Mouse (Mus musculus) cortical plate, adult 2 months (tissue): Measurements from ENCODE around the gene Lgals3bp. TPM values are rescaled to one million over a fixed set of nuclear protein-coding genes. Genes with fewer than 3 reads are reported as not detected.

ENCODE experiments used
- H3K27ac ChIP-seq: fragments of 200-500 bp; 2 replicates; pipeline ENCODE4 v1.5.1; 2012; ENCODE audit warnings: low read length, control low read depth, inconsistent platforms; ENCODE audit not compliant: insufficient read depth
- H3K4me1 ChIP-seq: fragments of 200-500 bp; 2 replicates; pipeline ENCODE4 v1.6.1; 2011; ENCODE audit warnings: low read length; ENCODE audit not compliant: control insufficient read depth, insufficient read depth
- H3K4me3 ChIP-seq: fragments of 200-500 bp; 2 replicates; pipeline ENCODE4 v1.5.1; 2011; ENCODE audit warnings: mild to moderate bottlenecking, low read length, control low read depth; ENCODE audit not compliant: insufficient read depth
- CTCF ChIP-seq: fragments of 200-500 bp; IDR thresholded peaks from 2 replicates; pipeline ENCODE4 v1.5.1; 2011; ENCODE audit warnings: mild to moderate bottlenecking, control low read depth, low read length; ENCODE audit not compliant: insufficient read depth; ENCODE audit errors: extremely low read depth
- POLR2A ChIP-seq: fragments of 200-500 bp; IDR thresholded peaks from 2 replicates; pipeline ENCODE4 v1.6.1; 2011; ENCODE audit warnings: mild to moderate bottlenecking, low read length, control low read depth; ENCODE audit not compliant: insufficient read depth; ENCODE audit errors: extremely low read depth
- polyA plus RNA-seq: library from polyadenylated mRNA; depleted of rRNA; stranded (reverse); fragments of >200 nt; gene quantifications from 2 replicates; pipeline ENCODE4 v1.2.3, GENCODE M21; 2012; rRNA removed

The Lgals3bp gene
- polyA plus RNA-seq, 1 experiment, result 37.5 TPM

- peak; percentile 77 for TF ChIP-seq POLR2A
- peak; percentile 19; the same call in 1 of the 2 replicates for TF ChIP-seq CTCF
- H3K4me3 ChIP-seq, result peak overlapping the region; percentile 60
- no peaks in the 10 kb centered on the region for H3K4me1 ChIP-seq
- H3K27ac ChIP-seq, result peak overlapping the region; percentile 85
These were observed 46.7 kb downstream of the Lgals3bp start for GRCm38 (mm10) chr11:118355205-118355604.

- TF ChIP-seq CTCF (no peak), POLR2A (no peak)
- H3K4me1 ChIP-seq, result no peaks in the 10 kb centered on the region
- peak overlapping the region; percentile 60 for H3K4me3 ChIP-seq
- H3K27ac ChIP-seq, result peak overlapping the region; percentile 85
These were observed 47.2 kb downstream of the Lgals3bp start for GRCm38 (mm10) chr11:118354636-118355191.

- TF ChIP-seq POLR2A (no peak), CTCF (no peak)
- Histone ChIP-seq H3K27ac (no peak overlapping the region), H3K4me1 (peaks cover 11% of the 10 kb centered on the region), H3K4me3 (no peak overlapping the region)
These were observed 52.4 kb downstream of the Lgals3bp start for GRCm38 (mm10) chr11:118349494-118349893.

- no peak overlapping the region for H3K27ac ChIP-seq
- H3K4me3 ChIP-seq, result no peak overlapping the region
- H3K4me1 ChIP-seq, result peaks cover 12% of the 10 kb centered on the region
- TF ChIP-seq POLR2A, result no peak
- TF ChIP-seq CTCF, result no peak
These were observed 53.0 kb downstream of the Lgals3bp start for GRCm38 (mm10) chr11:118348877-118349276.

- no peak overlapping the region for H3K27ac ChIP-seq
- TF ChIP-seq CTCF (no peak), POLR2A (no peak)
- no peak overlapping the region for H3K4me3 ChIP-seq
- peaks cover 12% of the 10 kb centered on the region for H3K4me1 ChIP-seq
These were observed 53.5 kb downstream of the Lgals3bp start for GRCm38 (mm10) chr11:118348419-118348818.

- Histone ChIP-seq H3K4me3 (no peak overlapping the region), H3K4me1 (peaks cover 12% of the 10 kb centered on the region), H3K27ac (no peak overlapping the region)
- TF ChIP-seq POLR2A (no peak), CTCF (no peak)
These were observed 54.0 kb downstream of the Lgals3bp start for GRCm38 (mm10) chr11:118347911-118348310.

- no peak overlapping the region for H3K4me3 ChIP-seq
- H3K27ac ChIP-seq, result no peak overlapping the region
- TF ChIP-seq CTCF (no peak), POLR2A (no peak)
- H3K4me1 ChIP-seq, result peaks cover 15% of the 10 kb centered on the region
These were observed 54.5 kb downstream of the Lgals3bp start for GRCm38 (mm10) chr11:118347391-118347790.

GRCm38 (mm10) chr11:118346395-118347096 lies 55.3 kb downstream of the Lgals3bp start:
- Histone ChIP-seq H3K27ac (no peak overlapping the region), H3K4me3 (no peak overlapping the region), H3K4me1 (peaks cover 17% of the 10 kb centered on the region)
- TF ChIP-seq POLR2A, result no peak
- no peak for TF ChIP-seq CTCF

GRCm38 (mm10) chr11:118345693-118346092 lies 56.2 kb downstream of the Lgals3bp start:
- H3K27ac ChIP-seq, result no peak overlapping the region
- no peak for TF ChIP-seq POLR2A

GRCm38 (mm10) chr11:118343629-118344028 lies 58.3 kb downstream of the Lgals3bp start:
- H3K27ac ChIP-seq, result no peak overlapping the region
- H3K4me1 ChIP-seq, result peaks cover 17% of the 10 kb centered on the region
- no peak overlapping the region for H3K4me3 ChIP-seq
- TF ChIP-seq POLR2A (no peak), CTCF (no peak)

More at GRCm38 (mm10) chr11:118345693-118346092, 56.2 kb downstream of the Lgals3bp start:
- Histone ChIP-seq H3K4me1 (peaks cover 17% of the 10 kb centered on the region), H3K4me3 (no peak overlapping the region)

Other genes starting within 250 kb of the Lgals3bp start
- 69.2 and 80.3 TPM in 2 replicates for gene Cyth1, start 153.5 kb downstream of the Lgals3bp start, polyA plus RNA-seq
- 26.7 and 27.3 TPM in 2 replicates for gene Usp36, start 111.8 kb downstream of the Lgals3bp start, polyA plus RNA-seq
- 0.26 and 0.48 TPM in 2 replicates for gene Cep295nl, start 59.6 kb downstream of the Lgals3bp start, polyA plus RNA-seq
- 176 and 186 TPM in 2 replicates for gene Timp2, start 46.4 kb downstream of the Lgals3bp start, polyA plus RNA-seq
- gene Cant1, start 17.0 kb upstream of the Lgals3bp start, polyA plus RNA-seq, result 36.9 and 39.0 TPM in 2 replicates
- 3.0 and 3.4 TPM in 2 replicates for gene C1qtnf1, start 26.1 kb upstream of the Lgals3bp start, polyA plus RNA-seq
- gene Engase, start 74.7 kb upstream of the Lgals3bp start, polyA plus RNA-seq, result 10.3 and 12.0 TPM in 2 replicates